Mouse (Mus musculus): ENCODE measurements around the gene Tmod4.

- TF ChIP-seq CTCF (IDR thresholded peaks at IDR 0.05; ENCODE audit: extremely low read depth, insufficient read depth, low read length) (no peak), POLR2A (IDR thresholded peaks at IDR 0.05; ENCODE audit: extremely low read depth, insufficient read depth, low read length) (no peak)
Measured at GRCm38 (mm10) chr3:95130081-95130480, 5.8 kb downstream of the Tmod4 start.
